Mouse (Mus musculus): ENCODE data around the gene Hivep3. TPM values are rescaled to one million over a fixed set of nuclear protein-coding genes. Genes with fewer than 3 reads are reported as not detected.
A peak's percentile ranks its signal among the peaks of the same experiment; 100 is the strongest.

Gene Hivep3
- polyA plus RNA-seq, 1 experiment from 2014 or later: 4.2 TPM

GRCm38 (mm10) chr4:120032320-120032983 is 298.9 kb downstream of the Hivep3 start:
- H3K9me3 ChIP-seq: no peaks in the 10 kb centered on the region
- ATAC-seq (ENCODE audit: low FRiP score): peak; percentile 74
- WGBS: under 1% methylated on average over 58 of the region's 70 CpGs
- H3K27me3 ChIP-seq: peaks cover 81% of the 10 kb centered on the region
- H3K4me1 ChIP-seq: peaks cover 19% of the 10 kb centered on the region
- H3K36me3 ChIP-seq (replicated peaks): no peaks in the 10 kb centered on the region
- H3K4me3 ChIP-seq (replicated peaks): peak overlapping the region; percentile 51
- H3K9ac ChIP-seq: peak overlapping the region; percentile 42
- peak overlapping the region; percentile 87 for H3K4me2 ChIP-seq
- no peak overlapping the region for H3K27ac ChIP-seq

- Histone ChIP-seq H3K27ac (no peak overlapping the region), H3K4me3 (replicated peaks) (peak overlapping the region; percentile 51), H3K27me3 (peaks cover 81% of the 10 kb centered on the region), H3K9ac (peak overlapping the region; percentile 42; the same call in 1 of the 2 replicates), H3K4me2 (peak overlapping the region; percentile 87), H3K36me3 (replicated peaks) (no peaks in the 10 kb centered on the region), H3K9me3 (no peaks in the 10 kb centered on the region), H3K4me1 (peaks cover 20% of the 10 kb centered on the region)
- peak; percentile 57 for ATAC-seq (ENCODE audit: low FRiP score)
- 1% methylated on average over 38 of the region's 38 CpGs for WGBS
Observed at GRCm38 (mm10) chr4:120032984-120033355, 299.4 kb downstream of the Hivep3 start.

- Histone ChIP-seq H3K27ac (no peak overlapping the region), H3K9ac (no peak overlapping the region), H3K4me3 (replicated peaks) (no peak overlapping the region), H3K27me3 (peaks cover 60% of the 10 kb centered on the region), H3K4me2 (no peak overlapping the region), H3K36me3 (replicated peaks) (no peaks in the 10 kb centered on the region), H3K4me1 (peaks cover 20% of the 10 kb centered on the region), H3K9me3 (no peaks in the 10 kb centered on the region)
- ATAC-seq (ENCODE audit: low FRiP score): no peak
- 87% methylated on average over 4 of the region's 4 CpGs for WGBS
Observed at GRCm38 (mm10) chr4:120036294-120036693, 302.7 kb downstream of the Hivep3 start.

GRCm38 (mm10) chr4:120037007-120037406 is 303.4 kb downstream of the Hivep3 start:
- H3K9me3 ChIP-seq: no peaks in the 10 kb centered on the region
- peaks cover 20% of the 10 kb centered on the region for H3K4me1 ChIP-seq
- H3K36me3 ChIP-seq (replicated peaks): no peaks in the 10 kb centered on the region
- no peak for ATAC-seq (ENCODE audit: low FRiP score)
- peaks cover 53% of the 10 kb centered on the region for H3K27me3 ChIP-seq
- 55% methylated on average over 7 of the region's 7 CpGs for WGBS
- no peak overlapping the region for H3K27ac ChIP-seq
- H3K4me2 ChIP-seq: no peak overlapping the region
- H3K9ac ChIP-seq: no peak overlapping the region
- H3K4me3 ChIP-seq (replicated peaks): no peak overlapping the region

- WGBS: 82% methylated on average over 2 of the region's 2 CpGs
Observed at GRCm38 (mm10) chr4:120041520-120041919, 307.9 kb downstream of the Hivep3 start.

GRCm38 (mm10) chr4:120042480-120042879 is 308.9 kb downstream of the Hivep3 start:
- no peak overlapping the region for H3K9ac ChIP-seq
- no peak overlapping the region for H3K4me2 ChIP-seq
- WGBS: 87% methylated on average over 7 of the region's 7 CpGs
- H3K36me3 ChIP-seq (replicated peaks): no peaks in the 10 kb centered on the region
- no peak for ATAC-seq (ENCODE audit: low FRiP score)
- H3K9me3 ChIP-seq: no peaks in the 10 kb centered on the region
- H3K27me3 ChIP-seq: 0 out of 2 replicates have a peak, but pooled peaks cover 4% of the 10 kb centered on the region
- H3K27ac ChIP-seq: no peak overlapping the region
- H3K4me3 ChIP-seq (replicated peaks): no peak overlapping the region
- no peaks in the 10 kb centered on the region for H3K4me1 ChIP-seq

More at GRCm38 (mm10) chr4:120041520-120041919, 307.9 kb downstream of the Hivep3 start:
- Histone ChIP-seq H3K9ac (no peak overlapping the region), H3K4me2 (no peak overlapping the region), H3K4me3 (replicated peaks) (no peak overlapping the region), H3K27ac (no peak overlapping the region), H3K36me3 (replicated peaks) (no peaks in the 10 kb centered on the region), H3K4me1 (0 out of 2 replicates have a peak, but pooled peaks cover 5% of the 10 kb centered on the region), H3K27me3 (peaks cover 8% of the 10 kb centered on the region; the same call in 1 of the 2 replicates), H3K9me3 (no peaks in the 10 kb centered on the region)
- no peak for ATAC-seq (ENCODE audit: low FRiP score)

GRCm38 (mm10) chr4:120044612-120045011 is 311.0 kb downstream of the Hivep3 start:
- H3K4me2 ChIP-seq: no peak overlapping the region
- WGBS: 80% methylated on average over 5 of the region's 5 CpGs
- H3K27ac ChIP-seq: no peak overlapping the region
- no peaks in the 10 kb centered on the region for H3K9me3 ChIP-seq
- H3K27me3 ChIP-seq: no peaks in the 10 kb centered on the region
- H3K4me3 ChIP-seq (replicated peaks): no peak overlapping the region
- no peak overlapping the region for H3K9ac ChIP-seq
- no peaks in the 10 kb centered on the region for H3K36me3 ChIP-seq (replicated peaks)
- no peak for ATAC-seq (ENCODE audit: low FRiP score)
- no peaks in the 10 kb centered on the region for H3K4me1 ChIP-seq

- H3K27ac ChIP-seq: 0 out of 2 replicates have a peak overlapping the region, but pooled peaks have one; percentile 56
- H3K36me3 ChIP-seq (replicated peaks): no peaks in the 10 kb centered on the region
- no peaks in the 10 kb centered on the region for H3K27me3 ChIP-seq
- H3K4me1 ChIP-seq: no peaks in the 10 kb centered on the region
- H3K4me3 ChIP-seq (replicated peaks): no peak overlapping the region
- ATAC-seq (ENCODE audit: low FRiP score): no peak
- H3K9ac ChIP-seq: no peak overlapping the region
- WGBS: 65% methylated on average over 5 of the region's 5 CpGs
- no peak overlapping the region for H3K4me2 ChIP-seq
- no peaks in the 10 kb centered on the region for H3K9me3 ChIP-seq
Observed at GRCm38 (mm10) chr4:120045131-120045537, 311.6 kb downstream of the Hivep3 start.

GRCm38 (mm10) chr4:120045871-120046270 is 312.3 kb downstream of the Hivep3 start:
- H3K4me1 ChIP-seq: no peaks in the 10 kb centered on the region
- no peaks in the 10 kb centered on the region for H3K9me3 ChIP-seq
- H3K27ac ChIP-seq: no peak overlapping the region
- no peaks in the 10 kb centered on the region for H3K36me3 ChIP-seq (replicated peaks)
- H3K4me3 ChIP-seq (replicated peaks): no peak overlapping the region
- 87% methylated on average over 7 of the region's 7 CpGs for WGBS
- no peak overlapping the region for H3K9ac ChIP-seq
- no peak overlapping the region for H3K4me2 ChIP-seq
- H3K27me3 ChIP-seq: no peaks in the 10 kb centered on the region
- no peak for ATAC-seq (ENCODE audit: low FRiP score)

GRCm38 (mm10) chr4:120047060-120047459 is 313.5 kb downstream of the Hivep3 start:
- no peak overlapping the region for H3K9ac ChIP-seq
- no peak overlapping the region for H3K4me2 ChIP-seq
- no peaks in the 10 kb centered on the region for H3K27me3 ChIP-seq
- H3K9me3 ChIP-seq: no peaks in the 10 kb centered on the region
- no peaks in the 10 kb centered on the region for H3K4me1 ChIP-seq
- WGBS: 27% methylated on average over 4 of the region's 4 CpGs
- H3K27ac ChIP-seq: no peak overlapping the region
- no peak overlapping the region for H3K4me3 ChIP-seq (replicated peaks)
- H3K36me3 ChIP-seq (replicated peaks): no peaks in the 10 kb centered on the region
- no peak for ATAC-seq (ENCODE audit: low FRiP score)

GRCm38 (mm10) chr4:120048274-120048673 is 314.7 kb downstream of the Hivep3 start:
- H3K4me3 ChIP-seq (replicated peaks): no peak overlapping the region
- H3K4me2 ChIP-seq: no peak overlapping the region
- no peaks in the 10 kb centered on the region for H3K27me3 ChIP-seq
- no peak overlapping the region for H3K9ac ChIP-seq
- no peak overlapping the region for H3K27ac ChIP-seq
- no peaks in the 10 kb centered on the region for H3K4me1 ChIP-seq
- WGBS: 78% methylated on average over 4 of the region's 4 CpGs
- no peaks in the 10 kb centered on the region for H3K9me3 ChIP-seq
- no peak for ATAC-seq (ENCODE audit: low FRiP score)
- no peaks in the 10 kb centered on the region for H3K36me3 ChIP-seq (replicated peaks)

GRCm38 (mm10) chr4:120049857-120050256 is 316.3 kb downstream of the Hivep3 start:
- WGBS: 84% methylated on average over 3 of the region's 3 CpGs
- Histone ChIP-seq H3K27me3 (no peaks in the 10 kb centered on the region), H3K27ac (no peak overlapping the region), H3K4me3 (replicated peaks) (no peak overlapping the region), H3K9me3 (no peaks in the 10 kb centered on the region), H3K4me1 (no peaks in the 10 kb centered on the region), H3K9ac (no peak overlapping the region), H3K4me2 (no peak overlapping the region), H3K36me3 (replicated peaks) (no peaks in the 10 kb centered on the region)
- no peak for ATAC-seq (ENCODE audit: low FRiP score)

GRCm38 (mm10) chr4:120052481-120052880 is 318.9 kb downstream of the Hivep3 start:
- Histone ChIP-seq H3K9me3 (no peaks in the 10 kb centered on the region), H3K4me2 (no peak overlapping the region)
- no peak for ATAC-seq (ENCODE audit: low FRiP score)

More at GRCm38 (mm10) chr4:120052481-120052880, 318.9 kb downstream of the Hivep3 start:
- Histone ChIP-seq H3K4me3 (replicated peaks) (no peak overlapping the region), H3K27me3 (no peaks in the 10 kb centered on the region), H3K36me3 (replicated peaks) (no peaks in the 10 kb centered on the region), H3K27ac (no peak overlapping the region), H3K4me1 (no peaks in the 10 kb centered on the region), H3K9ac (no peak overlapping the region)
